Mouse (Mus musculus): ENCODE data around the gene Stag3. TPM values are rescaled to one million over a fixed set of nuclear protein-coding genes. Genes with fewer than 3 reads are reported as not detected.

Stag3 gene
- polyA plus RNA-seq, 1 experiment from 2014 or later = 0.41 TPM

- H3K27me3 ChIP-seq (ENCODE audit: insufficient read depth, low read length) = no peaks in the 10 kb centered on the region
- DNase-seq = no peak
- H3K4me1 ChIP-seq (ENCODE audit: insufficient read depth) = peaks cover 44% of the 10 kb centered on the region
- peaks cover 33% of the 10 kb centered on the region for H3K36me3 ChIP-seq (replicated peaks; ENCODE audit: insufficient read depth, low read length)
- H3K4me2 ChIP-seq (ENCODE audit: low read depth, low read length) = no peak overlapping the region
- no peak for ATAC-seq
- TF ChIP-seq CTCF (IDR thresholded peaks at IDR 0.05; ENCODE audit: low read depth) (no peak), EP300 (IDR thresholded peaks at IDR 0.05; ENCODE audit: low read depth) (no peak)
- 45% methylated on average over 7 of the region's 7 CpGs for WGBS (ENCODE audit: insufficient replicate concordance)
- no peak overlapping the region for H3K4me3 ChIP-seq (ENCODE audit: low read depth, low read length)
- H3K9me3 ChIP-seq (ENCODE audit: low read length) = no peaks in the 10 kb centered on the region
- H3K27ac ChIP-seq (ENCODE audit: low read depth) = no peak overlapping the region
- no peak overlapping the region for H3K9ac ChIP-seq (replicated peaks)
Observed at GRCm38 (mm10) chr5:138258993-138259392, 21.0 kb upstream of the Stag3 start.

- ATAC-seq = no peak
- TF ChIP-seq CTCF (IDR thresholded peaks at IDR 0.05; ENCODE audit: low read depth) (no peak), EP300 (IDR thresholded peaks at IDR 0.05; ENCODE audit: low read depth) (no peak)
- H3K4me1 ChIP-seq (ENCODE audit: insufficient read depth) = peaks cover 50% of the 10 kb centered on the region
- 48% methylated on average over 10 of the region's 10 CpGs for WGBS (ENCODE audit: insufficient replicate concordance)
- no peak overlapping the region for H3K27ac ChIP-seq (ENCODE audit: low read depth)
- peaks cover 33% of the 10 kb centered on the region for H3K36me3 ChIP-seq (replicated peaks; ENCODE audit: insufficient read depth, low read length)
- no peak overlapping the region; the same call in 1 of the 2 replicates for H3K4me3 ChIP-seq (ENCODE audit: low read depth, low read length)
- H3K27me3 ChIP-seq (ENCODE audit: insufficient read depth, low read length) = no peaks in the 10 kb centered on the region
- no peak for DNase-seq
- H3K4me2 ChIP-seq (ENCODE audit: low read depth, low read length) = peak overlapping the region; percentile 94
- no peaks in the 10 kb centered on the region for H3K9me3 ChIP-seq (ENCODE audit: low read length)
- no peak overlapping the region for H3K9ac ChIP-seq (replicated peaks)
Observed at GRCm38 (mm10) chr5:138260051-138260450, 20.0 kb upstream of the Stag3 start.

- peaks cover 36% of the 10 kb centered on the region for H3K36me3 ChIP-seq (replicated peaks; ENCODE audit: insufficient read depth, low read length)
- 53% methylated on average over 11 of the region's 11 CpGs for WGBS (ENCODE audit: insufficient replicate concordance)
- no peaks in the 10 kb centered on the region for H3K9me3 ChIP-seq (ENCODE audit: low read length)
- no peak overlapping the region for H3K4me3 ChIP-seq (ENCODE audit: low read depth, low read length)
- DNase-seq = no peak
- H3K27me3 ChIP-seq (ENCODE audit: insufficient read depth, low read length) = no peaks in the 10 kb centered on the region
- peaks cover 53% of the 10 kb centered on the region for H3K4me1 ChIP-seq (ENCODE audit: insufficient read depth)
- H3K9ac ChIP-seq (replicated peaks) = no peak overlapping the region
- peak overlapping the region; percentile 94 for H3K4me2 ChIP-seq (ENCODE audit: low read depth, low read length)
- TF ChIP-seq CTCF (IDR thresholded peaks at IDR 0.05; ENCODE audit: low read depth) (no peak), EP300 (IDR thresholded peaks at IDR 0.05; ENCODE audit: low read depth) (peak; percentile 81)
- H3K27ac ChIP-seq (ENCODE audit: low read depth) = peak overlapping the region; percentile 87; the same call in 1 of the 2 replicates
- ATAC-seq = no peak
Observed at GRCm38 (mm10) chr5:138260834-138261233, 19.2 kb upstream of the Stag3 start.

- ATAC-seq = no peak
- Histone ChIP-seq H3K27ac (ENCODE audit: low read depth) (peak overlapping the region; percentile 87), H3K9ac (replicated peaks) (peak overlapping the region; percentile 97), H3K9me3 (ENCODE audit: low read length) (no peaks in the 10 kb centered on the region), H3K36me3 (replicated peaks; ENCODE audit: insufficient read depth, low read length) (peaks cover 36% of the 10 kb centered on the region), H3K27me3 (ENCODE audit: insufficient read depth, low read length) (no peaks in the 10 kb centered on the region), H3K4me1 (ENCODE audit: insufficient read depth) (peaks cover 43% of the 10 kb centered on the region), H3K4me3 (ENCODE audit: low read depth, low read length) (peak overlapping the region; percentile 96), H3K4me2 (ENCODE audit: low read depth, low read length) (peak overlapping the region; percentile 94)
- no peak for DNase-seq
- 44% methylated on average over 4 of the region's 4 CpGs for WGBS (ENCODE audit: insufficient replicate concordance)
- TF ChIP-seq CTCF (IDR thresholded peaks at IDR 0.05; ENCODE audit: low read depth) (no peak), EP300 (IDR thresholded peaks at IDR 0.05; ENCODE audit: low read depth) (no peak)
Observed at GRCm38 (mm10) chr5:138262001-138262400, 18.0 kb upstream of the Stag3 start.

- Histone ChIP-seq H3K4me3 (ENCODE audit: low read depth, low read length) (peak overlapping the region; percentile 96), H3K27me3 (ENCODE audit: insufficient read depth, low read length) (no peaks in the 10 kb centered on the region), H3K4me2 (ENCODE audit: low read depth, low read length) (peak overlapping the region; percentile 94), H3K4me1 (ENCODE audit: insufficient read depth) (peaks cover 37% of the 10 kb centered on the region), H3K9ac (replicated peaks) (peak overlapping the region; percentile 97), H3K27ac (ENCODE audit: low read depth) (peak overlapping the region; percentile 87), H3K9me3 (ENCODE audit: low read length) (no peaks in the 10 kb centered on the region), H3K36me3 (replicated peaks; ENCODE audit: insufficient read depth, low read length) (peaks cover 33% of the 10 kb centered on the region)
- DNase-seq = no peak
- ATAC-seq = no peak
- 41% methylated on average over 18 of the region's 18 CpGs for WGBS (ENCODE audit: insufficient replicate concordance)
- TF ChIP-seq EP300 (IDR thresholded peaks at IDR 0.05; ENCODE audit: low read depth) = no peak
- 0 out of 2 replicates have a peak, but pooled peaks have one; percentile 15 for TF ChIP-seq CTCF (IDR thresholded peaks at IDR 0.05; ENCODE audit: low read depth)
Observed at GRCm38 (mm10) chr5:138262582-138263240, 17.3 kb upstream of the Stag3 start.

- under 1% methylated on average over 54 of the region's 71 CpGs for WGBS (ENCODE audit: insufficient replicate concordance)
- Histone ChIP-seq H3K36me3 (replicated peaks; ENCODE audit: insufficient read depth, low read length) (peaks cover 30% of the 10 kb centered on the region), H3K9me3 (ENCODE audit: low read length) (no peaks in the 10 kb centered on the region), H3K4me3 (ENCODE audit: low read depth, low read length) (peak within 1 kb of the TSS; percentile 96), H3K4me1 (ENCODE audit: insufficient read depth) (peaks cover 37% of the 10 kb centered on the region), H3K4me2 (ENCODE audit: low read depth, low read length) (peak within 1 kb of the TSS; percentile 94), H3K9ac (replicated peaks) (peak within 1 kb of the TSS; percentile 97), H3K27ac (ENCODE audit: low read depth) (peak within 1 kb of the TSS; percentile 87), H3K27me3 (ENCODE audit: insufficient read depth, low read length) (no peaks in the 10 kb centered on the region)
- DNase-seq (peak; percentile 94), ATAC-seq (peak; percentile 90)
- 0 out of 2 replicates have a peak, but pooled peaks have one; percentile 6 for TF ChIP-seq CTCF (IDR thresholded peaks at IDR 0.05; ENCODE audit: low read depth)
- TF ChIP-seq EP300 (IDR thresholded peaks at IDR 0.05; ENCODE audit: low read depth) = no peak
Observed at GRCm38 (mm10) chr5:138263260-138264206, 16.5 kb upstream of the Stag3 start, which contains the start of gene BC037034. BC037034 (minus strand) TSS chr5:138264033.
